ENCODE assay signal across 8 mouse cellular contexts in genomic region chr1:91209785-91210184, GRCm38 (mm10). TPM values are rescaled to one million over a fixed set of nuclear protein-coding genes. Genes with fewer than 3 reads are reported as not detected.
DNase-seq lines count a peak whose midpoint lies in the region; ATAC-seq and TF ChIP-seq lines count a peak whose summit lies in the region.

No protein-coding gene starts in this region.

- WGBS in lung, embryonic 15.5 days: 59% methylated on average over 6 of the region's 6 CpGs
- WGBS in heart, adult 2 months: 38% methylated on average over 6 of the region's 6 CpGs
- WGBS in thymus, adult 2 months: 93% methylated on average over 6 of the region's 6 CpGs

- no peak for ATAC-seq in lung, embryonic 15.5 days (ENCODE audit: borderline replicate concordance, extremely low read depth, low FRiP score, low TSS enrichment)

- no peak overlapping the region for H3K4me3 ChIP-seq in lung, embryonic 15.5 days
- no peak overlapping the region for H3K4me3 ChIP-seq in heart, adult 2 months
- H3K4me3 ChIP-seq in thymus, adult 2 months (ENCODE audit: control insufficient read depth, insufficient read depth, low read length): no peak overlapping the region

- peaks cover 20% of the 10 kb centered on the region for H3K4me1 ChIP-seq in lung, embryonic 15.5 days
- peaks cover 23% of the 10 kb centered on the region for H3K4me1 ChIP-seq in heart, adult 2 months (ENCODE audit: control insufficient read depth, insufficient read depth, low read length)
- H3K4me1 ChIP-seq in thymus, adult 2 months (replicated peaks; ENCODE audit: control insufficient read depth, insufficient read depth, low read length): peaks cover 20% of the 10 kb centered on the region; the same call in 1 of the 2 replicates

- no peak for DNase-seq in lung, postnatal 14 days
- DNase-seq in cerebellum, postnatal 14 days: peak; percentile 62 to 69
- peak; percentile 75 to 86 for DNase-seq in heart, adult 2 months
- peak; percentile 88 to 91 for DNase-seq in layer of hippocampus, postnatal 36 days
- peak; percentile 92 for DNase-seq in right cerebral cortex, adult 18-20 months
- DNase-seq in spleen, postnatal 36 days (ENCODE audit: low spot score in 2 of 2): no peak
- DNase-seq in thymus, adult 2 months: no peak

- no peak overlapping the region for H3K4me2 ChIP-seq in lung, embryonic 15.5 days

- no peaks in the 10 kb centered on the region for H3K9me3 ChIP-seq in lung, embryonic 15.5 days

- TF ChIP-seq POLR2A in heart, adult 2 months (IDR thresholded peaks at IDR 0.05; ENCODE audit: insufficient read depth, low read depth, low read length): no peak
- no peak for TF ChIP-seq POLR2A in thymus, adult 2 months (IDR thresholded peaks at IDR 0.05; ENCODE audit: control insufficient read depth, extremely low read depth, insufficient read depth, low read length, poor library complexity)

- no peak overlapping the region for H3K9ac ChIP-seq in lung, embryonic 15.5 days
- no peak overlapping the region for H3K9ac ChIP-seq in heart, adult 2 months (ENCODE audit: low read depth, low read length)

- TF ChIP-seq CTCF in heart, adult 2 months (IDR thresholded peaks at IDR 0.05): no peak
- no peak for TF ChIP-seq CTCF in thymus, adult 2 months (IDR thresholded peaks at IDR 0.05; ENCODE audit: borderline replicate concordance, control insufficient read depth, extremely low read depth, insufficient read depth, low read length, poor library complexity)

- 0 out of 2 replicates have a peak, but pooled peaks have one; percentile 18 for TF ChIP-seq EP300 in heart, adult 2 months (IDR thresholded peaks at IDR 0.05; ENCODE audit: insufficient read depth, low read depth, low read length)

- peak overlapping the region; percentile 69 for H3K27ac ChIP-seq in lung, embryonic 15.5 days
- H3K27ac ChIP-seq in heart, adult 2 months: peak overlapping the region; percentile 86
- no peak overlapping the region for H3K27ac ChIP-seq in thymus, adult 2 months (ENCODE audit: control insufficient read depth, insufficient read depth, low read length)

- H3K36me3 ChIP-seq in lung, embryonic 15.5 days: no peaks in the 10 kb centered on the region
- H3K36me3 ChIP-seq in heart, adult 2 months (ENCODE audit: control insufficient read depth, insufficient read depth, low read length): no peaks in the 10 kb centered on the region
- peaks cover 36% of the 10 kb centered on the region for H3K36me3 ChIP-seq in thymus, adult 2 months (ENCODE audit: control insufficient read depth, insufficient read depth, low read length)

- H3K27me3 ChIP-seq in lung, embryonic 15.5 days: no peaks in the 10 kb centered on the region
- H3K27me3 ChIP-seq in heart, adult 2 months (ENCODE audit: control insufficient read depth, insufficient read depth, low read length): no peaks in the 10 kb centered on the region
- H3K27me3 ChIP-seq in thymus, adult 2 months (ENCODE audit: control insufficient read depth, insufficient read depth, low read length): no peaks in the 10 kb centered on the region

- H3K79me2 ChIP-seq in heart, adult 2 months (replicated peaks; ENCODE audit: control insufficient read depth, insufficient read depth, low read length): no peaks in the 10 kb centered on the region

- intact Hi-C loops in heart, adult 2 months (cut with DNase I): loop anchor here (2.0 kb wide), 1 partner anchor 105 kb away; no protein-coding TSS in a partner anchor

RNA-seq across cellular contexts. Expression of gene Ramp1, which starts 30.2 kb away (rescaled TPM):
- polyA plus RNA-seq in lung, embryonic 15.5 days (2015; fragmentation: Nextera tagmentation; extraction: Ambion mirVana): 7.8 and 8.3 TPM in 2 replicates
- total RNA-seq in heart, adult 2 months (2021): 1 to 10 TPM; 4.5 to 5.8 TPM
- polyA plus RNA-seq in heart, adult 2 months (2012; rRNA removed): 9.2 and 20.2 TPM in 2 replicates
- 10 to 100 TPM; 60.8 to 65.0 TPM for total RNA-seq in layer of hippocampus, postnatal 36 days (2021)
- polyA plus RNA-seq in thymus, adult 2 months (2012; rRNA removed): 261 and 288 TPM in 2 replicates

RNA-seq across cellular contexts. Expression of gene Ube2f, which starts 40.3 kb away (rescaled TPM):
- polyA plus RNA-seq in lung, embryonic 15.5 days (2015; fragmentation: Nextera tagmentation; extraction: Ambion mirVana): 70.0 and 70.3 TPM in 2 replicates
- total RNA-seq in heart, adult 2 months (2021): 10 to 100 TPM; 43.1 to 48.1 TPM
- 39.4 and 62.5 TPM in 2 replicates for polyA plus RNA-seq in heart, adult 2 months (2012; rRNA removed)
- 10 to 100 TPM; 53.1 to 57.9 TPM for total RNA-seq in layer of hippocampus, postnatal 36 days (2021)
- polyA plus RNA-seq in thymus, adult 2 months (2012; rRNA removed): 32.5 and 36.7 TPM in 2 replicates

Comparison
In these comparisons a context has a peak if more than half of its experiments do, and no peak if none do; other contexts are left out.
1. DNase-seq: peak in cerebellum, postnatal 14 days (2 of 2), heart, adult 2 months (2 of 2), layer of hippocampus, postnatal 36 days (2 of 2) and right cerebral cortex, adult 18-20 months (single experiment); none in lung, postnatal 14 days (single experiment), spleen, postnatal 36 days (0 of 2) and thymus, adult 2 months (single experiment).
2. RNA of gene Ramp1, which starts 30.2 kb away (polyA plus RNA-seq): 261 to 288 TPM in thymus, adult 2 months; 9.2 to 20.2 TPM in heart, adult 2 months and 7.8 to 8.3 TPM in lung, embryonic 15.5 days; every median in the first group is over 10 times any median in the second.